Mouse (Mus musculus) CH12.LX (cell line): ENCODE data around the gene Hist1h4d. TPM values are rescaled to one million over a fixed set of nuclear protein-coding genes. Genes with fewer than 3 reads are reported as not detected.
"Not testable (repeated sequence)": the region's sequence is repeated elsewhere in the genome, so short reads cannot be mapped to it uniquely, and the experiment has no call there.

Experiments
- DNase-seq: peaks from one replicate; pipeline ENCODE4 v3.0.0-alpha.2; 2013; ENCODE audit errors: extremely low read depth
- H3K27ac ChIP-seq: 2 replicates; pipeline ENCODE4 v1.5.1; 2012; ENCODE audit warnings: low read depth, mild to moderate bottlenecking, control low read depth, moderate library complexity; ENCODE audit not compliant: insufficient read depth
- H3K27me3 ChIP-seq: replicated peaks from 2 replicates; pipeline ENCODE3; 2012; ENCODE audit warnings: inconsistent platforms
- H3K36me3 ChIP-seq, 2 experiments: replicated peaks in 1 of 2; 2 replicates each; pipeline versions ENCODE3 to v1.6.1; 2012; ENCODE audit warnings: inconsistent platforms in 1 of 2, low read length in 1 of 2, mild to moderate bottlenecking in 1 of 2, mixed read lengths in 1 of 2, moderate library complexity in 1 of 2; ENCODE audit not compliant: control insufficient read depth in 1 of 2, insufficient read depth in 1 of 2
- H3K4me1 ChIP-seq, 2 experiments: 2 replicates each; pipeline ENCODE4 v1.6.1; 2012; ENCODE audit warnings: inconsistent platforms in 1 of 2, moderate library complexity in 1 of 2; ENCODE audit not compliant: insufficient read depth in 2 of 2, control insufficient read depth in 1 of 2
- H3K4me2 ChIP-seq: 2 replicates; pipeline ENCODE4 v1.6.1; 2012; ENCODE audit warnings: low read depth, mild to moderate bottlenecking, control low read depth; ENCODE audit not compliant: poor library complexity, insufficient read depth, severe bottlenecking
- H3K4me3 ChIP-seq, 3 experiments: fragments of 150-350 bp in 1 of 3; sonication (generic) in 1 of 3; replicated peaks in 1 of 3; 2 replicates each; pipeline versions ENCODE3 to v1.5.1; 2011 to 2012; ENCODE audit warnings: low read depth in 2 of 3, low read length in 2 of 3, mild to moderate bottlenecking in 2 of 3, moderate library complexity in 2 of 3, control low read depth in 1 of 3, improper control_type of control experiment in 1 of 3, inconsistent platforms in 1 of 3, mixed read lengths in 1 of 3; ENCODE audit not compliant: poor library complexity in 1 of 3
- H3K79me2 ChIP-seq: replicated peaks from 2 replicates; pipeline ENCODE4 v1.6.1; 2012; ENCODE audit warnings: mild to moderate bottlenecking, moderate library complexity; ENCODE audit not compliant: control insufficient read depth, poor library complexity, insufficient read depth, severe bottlenecking; ENCODE audit errors: extremely low read depth
- H3K9ac ChIP-seq: 2 replicates; pipeline ENCODE4 v1.6.1; 2012; ENCODE audit warnings: low read depth, mild to moderate bottlenecking, control low read depth, moderate library complexity; ENCODE audit not compliant: insufficient read depth
- H3K9me3 ChIP-seq: replicated peaks from 2 replicates; pipeline ENCODE3; 2012; ENCODE audit warnings: low read length, inconsistent platforms, mixed read lengths
- BHLHE40 ChIP-seq: IDR thresholded peaks from 2 replicates; pipeline ENCODE4 v1.6.1; 2011; ENCODE audit warnings: mild to moderate bottlenecking, low read depth, low read length, improper control_type of control experiment
- CHD1 ChIP-seq: IDR thresholded peaks from 2 replicates; pipeline ENCODE4 v1.6.1; 2012; ENCODE audit warnings: low read depth, low read length, improper control_type of control experiment, inconsistent platforms
- CHD2 ChIP-seq: IDR thresholded peaks from 2 replicates; pipeline ENCODE4 v1.6.1; 2011; ENCODE audit warnings: low read length, improper control_type of control experiment
- E2F4 ChIP-seq: IDR thresholded peaks from 2 replicates; pipeline ENCODE4 v1.6.1; 2011; ENCODE audit warnings: low read depth, low read length, improper control_type of control experiment; ENCODE audit not compliant: insufficient replicate concordance
- HCFC1 ChIP-seq: IDR thresholded peaks from 2 replicates; pipeline ENCODE4 v1.6.1; 2012; ENCODE audit warnings: low read depth, mild to moderate bottlenecking, inconsistent platforms, low read length, improper control_type of control experiment
- IRF4 ChIP-seq: IDR thresholded peaks from 2 replicates; pipeline ENCODE4 v1.6.1; 2014; ENCODE audit warnings: low read depth, mild to moderate bottlenecking, inconsistent platforms, low read length, improper control_type of control experiment
- KAT2A ChIP-seq: IDR thresholded peaks from 2 replicates; pipeline ENCODE4 v1.6.1; 2012; ENCODE audit warnings: low read length, improper control_type of control experiment, inconsistent platforms; ENCODE audit not compliant: insufficient replicate concordance
- MAX ChIP-seq: IDR thresholded peaks from 2 replicates; pipeline ENCODE4 v1.6.1; 2011; ENCODE audit warnings: low read length, improper control_type of control experiment
- MAZ ChIP-seq: IDR thresholded peaks from 2 replicates; pipeline ENCODE4 v1.6.1; 2012; ENCODE audit warnings: low read depth, mild to moderate bottlenecking, inconsistent platforms, low read length, improper control_type of control experiment, moderate library complexity
- MXI1 ChIP-seq: IDR thresholded peaks from 2 replicates; pipeline ENCODE4 v1.6.1; 2011; ENCODE audit warnings: mild to moderate bottlenecking, low read depth, low read length, improper control_type of control experiment
- MYC ChIP-seq: IDR thresholded peaks from 2 replicates; pipeline ENCODE4 v1.6.1; 2011; ENCODE audit warnings: low read depth, mild to moderate bottlenecking, improper control_type of control experiment, low read length
- NELFE ChIP-seq: IDR thresholded peaks from 2 replicates; pipeline ENCODE4 v1.6.1; 2011; ENCODE audit warnings: low read depth, low read length, improper control_type of control experiment
- NRF1 ChIP-seq: IDR thresholded peaks from 2 replicates; pipeline ENCODE4 v1.6.1; 2014; ENCODE audit warnings: low read depth, mild to moderate bottlenecking, inconsistent platforms, low read length, improper control_type of control experiment, moderate library complexity
- POLR2A ChIP-seq: IDR thresholded peaks from 2 replicates; pipeline ENCODE4 v1.6.1; 2011; ENCODE audit warnings: low read depth, mild to moderate bottlenecking, improper control_type of control experiment, low read length
- POLR2AphosphoS2 ChIP-seq: IDR thresholded peaks from 2 replicates; pipeline ENCODE4 v1.6.1; 2011; ENCODE audit warnings: low read depth, low read length, improper control_type of control experiment
- RCOR1 ChIP-seq: conservative IDR thresholded peaks from 2 replicates; pipeline ENCODE4 v1.6.1; 2012; ENCODE audit warnings: low read depth, mild to moderate bottlenecking, inconsistent platforms, low read length, improper control_type of control experiment
- SIN3A ChIP-seq: IDR thresholded peaks from 2 replicates; pipeline ENCODE4 v1.6.1; 2012; ENCODE audit warnings: low read length, improper control_type of control experiment, inconsistent platforms
- TBP ChIP-seq: conservative IDR thresholded peaks from 2 replicates; pipeline ENCODE4 v1.6.1; 2011; ENCODE audit warnings: low read depth, low read length, improper control_type of control experiment
- TCF12 ChIP-seq: IDR thresholded peaks from 2 replicates; pipeline ENCODE4 v1.6.1; 2014; ENCODE audit warnings: low read depth, mild to moderate bottlenecking, inconsistent platforms, low read length, improper control_type of control experiment
- UBTF ChIP-seq: IDR thresholded peaks from 2 replicates; pipeline ENCODE4 v1.6.1; 2012; ENCODE audit warnings: low read depth, mild to moderate bottlenecking, inconsistent platforms, low read length, improper control_type of control experiment, moderate library complexity
- USF2 ChIP-seq: conservative IDR thresholded peaks from 2 replicates; pipeline ENCODE4 v1.6.1; 2011; ENCODE audit warnings: low read depth, low read length, improper control_type of control experiment
- ZMIZ1 ChIP-seq: IDR thresholded peaks from 2 replicates; pipeline ENCODE4 v1.6.1; 2012; ENCODE audit warnings: low read depth, mild to moderate bottlenecking, inconsistent platforms, low read length, improper control_type of control experiment
- dilution Hi-C: fragments of 300-500 bp; cut with MboI; formaldehyde crosslinking; loops from 2 replicates; pipeline ENCODE4 v1.14.3; 2020; ENCODE audit warnings: low sequenced_read_pairs; ENCODE audit not compliant: extremely low pct_unique_long_range_greater_than_20kb, extremely low pct_ligation_motif_present
- in situ Hi-C: fragments of 300-500 bp; cut with MboI; formaldehyde crosslinking; loops from 3 replicates; pipeline ENCODE4 v1.14.3; 2019; ENCODE audit warnings: low sequenced_read_pairs, low pct_ligation_motif_present, low pct_unique_long_range_greater_than_20kb, mixed read lengths
- polyA plus RNA-seq: library from polyadenylated mRNA; unstranded; fragments of >175 nt; gene quantifications from 2 replicates; pipeline ENCODE4 v1.2.1, GENCODE M21; 2012; ENCODE audit warnings: low read depth; ENCODE audit not compliant: insufficient read length
- total RNA-seq, 2 experiments: library from RNA; depleted of rRNA; stranded (reverse); fragments of 300-350 nt in 1 of 2; fragments of >200 nt in 1 of 2; gene quantifications; 2 replicates each; pipeline ENCODE4 v1.2.3; 2012 to 2014

Gene Hist1h4d
- total and polyA plus RNA-seq, 3 experiments = 6.7 to 1,831 (median 27.7) TPM

DNA sequence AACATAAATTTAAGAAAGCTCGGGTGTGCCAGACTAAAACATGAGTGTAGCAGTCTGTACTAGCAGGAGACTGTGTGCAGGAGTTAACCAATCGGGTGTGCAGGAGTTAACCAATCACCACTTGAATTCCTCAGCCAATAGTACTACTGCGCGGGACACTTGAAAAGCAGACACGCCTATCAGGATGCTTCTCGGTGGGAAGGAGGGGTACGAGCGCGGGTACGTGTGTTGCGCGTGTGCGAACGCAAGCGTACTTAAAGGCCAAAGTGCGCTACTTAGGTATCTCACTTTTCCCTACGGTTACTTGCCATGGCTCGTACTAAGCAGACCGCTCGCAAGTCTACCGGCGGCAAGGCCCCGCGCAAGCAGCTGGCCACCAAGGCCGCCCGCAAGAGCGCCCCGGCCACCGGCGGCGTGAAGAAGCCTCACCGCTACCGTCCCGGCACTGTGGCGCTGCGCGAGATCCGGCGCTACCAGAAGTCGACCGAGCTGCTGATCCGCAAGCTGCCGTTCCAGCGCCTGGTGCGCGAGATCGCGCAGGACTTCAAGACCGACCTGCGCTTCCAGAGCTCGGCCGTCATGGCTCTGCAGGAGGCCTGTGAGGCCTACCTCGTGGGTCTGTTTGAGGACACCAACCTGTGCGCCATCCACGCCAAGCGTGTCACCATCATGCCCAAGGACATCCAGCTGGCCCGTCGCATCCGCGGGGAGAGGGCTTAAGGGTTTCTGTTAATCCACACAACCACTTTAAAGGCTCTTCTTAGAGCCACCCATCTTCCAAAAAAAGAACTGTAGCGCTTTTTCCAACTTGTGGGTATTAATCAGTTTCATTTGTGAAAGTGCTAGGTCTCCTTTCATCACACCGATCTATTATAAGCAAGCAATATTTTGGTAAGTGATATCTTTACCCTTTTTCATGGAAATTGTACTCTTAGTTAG is 46.0 kb upstream of the Hist1h4d start, which contains the start of gene Hist1h3g:
TSS of gene Hist1h3g (plus strand) at position 286 of the 939 bp plus-strand sequence.
- Histone ChIP-seq H3K4me3 (peak within 1 kb of the TSS; percentile 49 to 70 (median 55)), H3K4me2 (peak within 1 kb of the TSS; percentile 98), H3K9ac (peak within 1 kb of the TSS; percentile 100), H3K27ac (peak within 1 kb of the TSS; percentile 93), H3K4me1 (peaks cover 9 to 51% of the 10 kb centered on the region in 2 experiments; a peak in 3 of 4 replicates)
- H3K79me2 ChIP-seq, H3K9me3 ChIP-seq, dilution Hi-C loops, in situ Hi-C loops, H3K36me3 ChIP-seq, H3K27me3 ChIP-seq: not testable (repeated sequence)
- peak; percentile 98 for DNase-seq
- TF ChIP-seq UBTF (peak; percentile 97), E2F4 (peak; percentile 100), USF2 (peak; percentile 18), IRF4 (peak; percentile 31; the same call in 1 of the 2 replicates), NRF1 (peak; percentile 85), POLR2AphosphoS2 (peak; percentile 100), POLR2A (peak; percentile 97), TCF12 (peak; percentile 87; the same call in 1 of the 2 replicates), MYC (peak; percentile 77), CHD2 (peak; percentile 88), CHD1 (peak; percentile 95; the same call in 1 of the 2 replicates), ZMIZ1 (peak; percentile 99), MAX (peak; percentile 40; the same call in 1 of the 2 replicates), BHLHE40 (peak; percentile 19; the same call in 1 of the 2 replicates), RCOR1 (0 out of 2 replicates have a peak, but pooled peaks have one; percentile 68), MAZ (0 out of 2 replicates have a peak, but pooled peaks have one; percentile 13), NELFE (peak; percentile 99), KAT2A (peak; percentile 68; the same call in 1 of the 2 replicates), MXI1 (0 out of 2 replicates have a peak, but pooled peaks have one; percentile 25), HCFC1 (peak; percentile 48), SIN3A (peak; percentile 61), TBP (peak; percentile 98)
